Mouse (Mus musculus): ENCODE measurements around the gene Pth1r.
A peak's percentile ranks its signal among the peaks of the same experiment; 100 is the strongest.

Gene Pth1r

DNA sequence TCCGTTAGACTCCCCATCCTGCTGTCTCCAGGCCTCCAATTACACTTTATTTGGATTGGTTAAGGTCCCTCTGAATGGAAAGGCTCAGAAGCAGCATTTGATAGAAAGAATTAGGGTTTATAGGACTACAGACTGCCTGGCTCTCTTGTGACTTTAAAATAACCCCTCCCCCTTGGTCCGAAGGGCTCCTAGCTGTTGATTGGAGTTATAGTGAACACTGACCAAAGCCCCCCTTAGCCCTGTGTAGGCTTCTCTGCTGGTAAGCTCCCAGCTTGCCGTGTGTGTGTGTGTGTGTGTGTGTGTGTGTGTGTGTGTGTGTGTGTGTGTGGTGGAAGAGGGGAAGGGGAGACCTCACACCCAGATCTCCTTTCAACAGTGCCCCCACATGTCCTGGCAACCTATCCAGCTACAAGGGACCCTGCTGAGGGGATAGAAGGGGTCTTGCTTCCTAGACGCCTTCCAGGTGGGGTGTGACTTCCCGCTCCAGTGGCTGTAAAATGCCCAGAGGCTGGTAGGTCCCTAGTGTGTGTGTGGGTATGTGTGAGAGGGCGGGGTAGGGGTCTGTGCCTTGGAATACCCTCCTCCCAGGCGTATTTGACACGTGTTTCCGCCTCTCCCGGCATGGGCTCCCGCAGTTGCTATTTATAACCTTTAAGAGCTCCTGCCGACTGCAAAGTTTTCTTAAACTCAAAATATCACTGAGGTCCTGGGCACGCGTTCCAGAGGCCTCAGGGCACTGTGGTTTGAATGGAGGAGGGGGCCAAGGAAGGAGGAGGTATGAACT lies 3.7 kb upstream of the Pth1r start:
- no peak for DNase-seq (ENCODE audit: low read depth in 2 of 2, low spot score in 2 of 2)

DNA sequence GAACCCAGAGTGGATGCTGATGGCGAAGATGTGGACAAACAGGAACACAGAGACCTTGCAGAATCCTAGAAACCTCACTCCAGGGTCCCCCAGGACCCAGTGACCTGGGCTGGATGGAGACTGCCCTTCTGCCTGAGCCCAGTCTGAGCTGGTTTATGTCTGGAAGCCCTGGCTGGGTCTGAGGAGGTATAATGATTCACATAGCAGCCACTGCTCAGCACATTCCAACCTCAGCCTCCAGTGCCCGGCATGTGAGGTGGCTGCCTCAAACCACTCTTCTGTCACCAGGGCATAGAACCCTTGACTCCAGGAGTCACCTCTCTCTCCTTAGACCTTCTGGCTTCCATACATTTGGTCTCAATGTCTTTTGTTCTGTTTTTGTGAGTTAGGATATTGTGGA lies 1.5 kb upstream of the Pth1r start:
- DNase-seq (ENCODE audit: low read depth in 2 of 2, low spot score in 2 of 2) = no peak

DNA sequence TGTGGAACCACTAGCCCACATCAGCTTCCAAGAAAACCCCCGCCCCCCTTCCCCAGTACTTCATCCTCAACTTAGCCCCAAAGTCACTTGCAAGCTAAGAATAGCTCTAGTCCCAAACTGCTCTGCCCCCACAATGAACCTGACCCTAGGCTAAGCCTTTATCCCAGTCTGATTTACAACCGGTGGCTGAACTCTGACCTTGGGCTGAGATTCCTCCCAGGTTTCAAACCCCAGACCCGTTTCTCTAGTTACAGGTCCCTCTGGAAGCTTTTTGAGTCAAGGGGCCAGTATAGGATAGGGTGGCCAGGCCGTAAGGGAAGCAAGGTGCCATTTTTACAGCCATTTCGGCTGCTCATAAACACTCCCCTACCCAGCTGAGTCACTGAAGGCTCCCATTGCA lies 707 bp downstream of the Pth1r start:
- DNase-seq (ENCODE audit: low read depth in 2 of 2, low spot score in 2 of 2) = no peak

GRCm38 (mm10) chr9:110745752-110746151 lies 1.2 kb downstream of the Pth1r start:
- DNase-seq (ENCODE audit: low read depth in 2 of 2, low spot score in 2 of 2) = no peak

- no peak for DNase-seq (ENCODE audit: low read depth in 2 of 2, low spot score in 2 of 2)
Measured at GRCm38 (mm10) chr9:110743456-110744323, 3.3 kb downstream of the Pth1r start.

- DNase-seq (ENCODE audit: low read depth in 2 of 2, low spot score in 2 of 2) = no peak
Measured at GRCm38 (mm10) chr9:110742951-110743455, 3.9 kb downstream of the Pth1r start.

GRCm38 (mm10) chr9:110742295-110742950 lies 4.5 kb downstream of the Pth1r start:
- DNase-seq (ENCODE audit: low read depth in 2 of 2, low spot score in 2 of 2) = no peak

- no peak for DNase-seq (ENCODE audit: low read depth in 2 of 2, low spot score in 2 of 2)
Measured at GRCm38 (mm10) chr9:110741711-110742294, 5.1 kb downstream of the Pth1r start, which contains the start of gene Myl3. Gene Myl3 (plus strand): TSS chr9:110741861.

DNA sequence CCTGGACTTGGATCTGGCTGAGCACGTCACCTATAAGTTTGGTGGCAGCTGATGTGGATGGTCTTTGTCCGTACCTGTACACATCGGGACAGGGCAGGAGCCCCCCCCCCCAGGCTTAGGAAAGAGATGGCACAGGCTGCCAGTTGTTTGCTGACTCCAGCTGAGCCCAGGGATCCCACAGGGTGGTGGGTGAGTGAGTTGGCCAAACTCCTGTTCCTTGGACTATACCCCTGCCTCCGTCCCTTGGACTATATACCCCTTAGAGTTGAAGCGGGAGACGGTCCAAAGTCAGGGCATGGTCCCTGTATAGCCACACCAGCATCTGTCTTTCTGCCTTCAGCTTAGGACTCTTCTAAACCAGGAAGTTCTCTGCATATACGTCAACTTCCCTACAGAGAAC lies 7.0 kb downstream of the Pth1r start:
- DNase-seq (ENCODE audit: low read depth in 2 of 2, low spot score in 2 of 2) = no peak

DNA sequence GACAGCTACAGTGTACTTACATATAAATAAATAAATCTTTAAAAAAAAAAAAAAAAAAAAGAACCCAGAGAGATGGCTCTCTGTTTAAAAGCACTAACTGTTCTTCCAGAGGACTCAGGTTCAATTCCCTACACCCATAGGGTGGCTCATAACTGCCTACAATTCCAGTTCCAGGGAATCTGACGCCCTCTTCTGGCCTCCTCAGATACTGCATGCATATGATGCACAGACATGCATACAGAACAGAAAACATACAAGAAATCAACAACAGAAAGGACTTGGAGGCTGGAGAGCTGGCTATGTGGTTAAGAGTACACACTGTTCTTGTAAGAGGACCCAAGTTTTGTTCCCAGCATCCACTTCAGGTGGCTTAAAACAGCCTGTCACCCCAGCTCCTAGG lies 8.9 kb downstream of the Pth1r start:
- no peak for DNase-seq (ENCODE audit: low read depth in 2 of 2, low spot score in 2 of 2)

DNA sequence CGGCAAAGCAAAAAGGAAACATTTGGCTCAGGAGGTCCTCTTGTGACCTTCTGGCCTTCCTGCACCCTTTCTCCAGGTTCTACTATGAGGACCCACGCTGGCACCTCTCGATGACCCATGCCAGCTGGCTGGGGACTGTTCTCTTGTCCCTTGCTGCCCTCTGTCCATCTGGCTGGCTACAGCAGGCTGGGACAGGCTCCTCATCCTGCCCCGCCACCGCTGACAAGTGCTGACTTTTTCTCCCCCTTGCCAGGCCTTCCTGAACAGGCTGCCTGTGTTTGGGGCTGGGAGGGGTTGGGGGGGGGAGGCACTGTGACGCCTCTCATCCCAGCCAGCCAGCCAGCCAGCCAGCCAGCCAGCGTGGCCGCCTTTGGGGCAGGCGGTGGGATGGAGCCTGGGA lies 10.6 kb downstream of the Pth1r start:
- DNase-seq (ENCODE audit: low read depth in 2 of 2, low spot score in 2 of 2) = no peak

GRCm38 (mm10) chr9:110734154-110734553 lies 12.8 kb downstream of the Pth1r start:
- DNase-seq (ENCODE audit: low read depth in 2 of 2, low spot score in 2 of 2) = no peak

GRCm38 (mm10) chr9:110733102-110733501 lies 13.8 kb downstream of the Pth1r start:
- no peak for DNase-seq (ENCODE audit: low read depth in 2 of 2, low spot score in 2 of 2)

- DNase-seq (ENCODE audit: low read depth in 2 of 2, low spot score in 2 of 2) = peak in 1 of 2 experiments; percentile 37
Measured at GRCm38 (mm10) chr9:110732623-110733022, 14.3 kb downstream of the Pth1r start.

- no peak for DNase-seq (ENCODE audit: low read depth in 2 of 2, low spot score in 2 of 2)
Measured at GRCm38 (mm10) chr9:110731859-110732258, 15.1 kb downstream of the Pth1r start.

DNA sequence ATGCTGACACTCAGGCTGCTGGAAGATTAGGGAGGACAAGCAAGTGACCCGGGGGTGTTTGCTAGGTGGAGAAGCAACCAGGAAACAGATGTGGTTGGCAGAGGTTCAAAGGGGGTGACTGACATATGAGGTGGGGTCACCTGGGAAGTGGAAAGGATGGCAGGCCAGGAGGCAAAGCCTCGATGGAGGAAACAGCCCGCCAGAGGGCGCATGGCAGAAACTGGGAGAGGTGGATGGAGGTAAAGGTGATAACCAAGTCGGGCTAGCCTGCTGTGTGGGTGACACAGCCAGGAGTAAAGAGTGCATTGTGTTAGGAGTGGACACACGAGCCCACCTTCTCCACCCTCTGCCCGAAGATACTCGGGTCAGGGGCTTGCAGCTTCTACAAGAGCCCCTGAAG lies 17.1 kb downstream of the Pth1r start:
- peak; percentile 41 to 58 for DNase-seq (ENCODE audit: low read depth in 2 of 2, low spot score in 2 of 2)

- no peak for DNase-seq (ENCODE audit: low read depth in 2 of 2, low spot score in 2 of 2)
Measured at GRCm38 (mm10) chr9:110726867-110727266, 20.1 kb downstream of the Pth1r start.

DNA sequence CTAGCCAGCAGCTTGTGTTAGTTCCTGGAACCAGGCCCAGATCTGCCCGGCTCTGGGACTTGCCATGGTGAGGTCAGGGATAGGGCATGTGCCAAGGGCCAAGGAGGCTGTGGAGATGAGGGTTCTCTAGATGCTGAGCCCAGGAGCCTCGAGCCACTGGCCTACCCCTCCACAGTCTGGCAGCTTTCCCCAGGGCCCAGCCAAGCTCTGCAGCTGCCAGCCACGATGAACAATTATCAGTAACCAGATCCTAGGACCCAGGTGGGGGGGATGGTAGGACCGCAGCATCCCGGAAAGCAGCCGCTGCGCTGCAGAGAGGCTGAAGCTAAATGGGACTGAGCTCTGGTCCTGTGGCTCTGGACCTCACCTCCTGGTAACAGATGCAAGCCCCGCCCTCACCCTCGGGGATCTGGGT lies 21.2 kb downstream of the Pth1r start:
- no peak for DNase-seq (ENCODE audit: low read depth in 2 of 2, low spot score in 2 of 2)

DNA sequence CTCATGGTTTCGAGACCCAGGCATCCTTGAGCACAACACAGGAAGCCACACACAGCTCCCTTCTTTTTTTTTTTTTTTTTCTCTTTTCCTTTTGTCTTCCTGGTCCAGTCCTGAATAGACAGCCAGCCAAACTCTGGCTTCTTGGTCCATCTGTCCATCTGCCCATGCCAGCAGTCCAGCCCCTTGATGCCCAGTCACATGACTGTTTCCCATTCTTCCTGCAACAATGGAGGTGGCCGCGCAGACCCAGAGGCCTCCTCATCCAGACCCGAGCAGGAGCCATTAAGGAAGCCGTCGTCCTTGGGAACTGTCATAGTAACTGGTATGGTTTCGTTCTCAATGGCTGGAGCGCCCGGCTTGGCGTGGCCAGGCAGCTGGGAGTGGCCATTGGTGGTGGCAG lies 24.9 kb downstream of the Pth1r start:
- no peak for DNase-seq (ENCODE audit: low read depth in 2 of 2, low spot score in 2 of 2)

DNA sequence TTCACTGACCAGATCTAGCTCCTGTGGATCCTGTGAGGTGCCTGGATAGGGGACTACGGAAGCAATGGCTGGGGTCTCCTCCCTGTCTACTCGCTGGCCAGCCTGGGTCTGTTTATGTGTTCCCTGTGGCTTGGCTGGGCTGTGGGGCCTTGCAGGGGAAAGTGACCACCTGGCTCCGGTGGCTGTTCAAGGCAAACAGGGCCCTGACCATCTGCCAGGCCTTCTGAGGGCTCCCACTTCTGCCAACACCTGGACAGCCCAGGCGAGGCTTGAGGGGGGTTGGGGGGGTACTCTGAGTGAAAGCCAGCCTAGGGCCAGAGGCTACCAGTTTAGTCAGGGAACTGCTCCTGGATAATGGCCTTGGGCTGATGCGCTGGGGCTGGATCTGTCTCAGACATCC lies 27.0 kb downstream of the Pth1r start:
- no peak for DNase-seq (ENCODE audit: low read depth in 2 of 2, low spot score in 2 of 2)

DNA sequence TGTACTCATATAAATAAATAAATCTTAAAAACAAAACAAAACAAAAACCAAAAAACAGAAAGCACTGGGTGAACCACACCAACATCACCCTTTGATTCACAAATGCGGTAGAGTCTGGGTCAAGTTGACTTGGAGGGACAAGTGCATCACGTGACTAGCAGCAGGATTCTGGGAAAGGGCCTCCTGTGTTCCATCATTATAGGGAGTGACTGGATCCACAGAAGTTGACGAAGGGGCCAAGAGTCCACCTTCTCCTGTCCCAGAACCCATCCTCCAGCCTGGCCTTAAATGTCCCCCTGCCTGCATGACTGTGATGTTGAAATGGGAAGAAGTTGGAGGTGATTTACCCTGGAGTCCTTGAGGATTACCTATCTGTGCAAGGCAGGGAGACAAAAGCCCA lies 28.1 kb downstream of the Pth1r start:
- DNase-seq (ENCODE audit: low read depth in 2 of 2, low spot score in 2 of 2) = no peak
